Mouse (Mus musculus) embryo, embryonic 10 days (tissue): ENCODE data around the gene Klk1b22.
"Not testable (repeated sequence)": the region's sequence is repeated elsewhere in the genome, so short reads cannot be mapped to it uniquely, and the experiment has no call there.

Experiments
- DNase-seq: peaks from one replicate; pipeline ENCODE4 v3.0.0-alpha.2; 2015; ENCODE audit warnings: low spot score

Klk1b22 gene

GRCm38 (mm10) chr7:44112373-44112772 lies at the start of gene Klk1b22:
Gene Klk1b22 (plus strand): TSS chr7:44112673.
- DNase-seq, result no peak

DNA sequence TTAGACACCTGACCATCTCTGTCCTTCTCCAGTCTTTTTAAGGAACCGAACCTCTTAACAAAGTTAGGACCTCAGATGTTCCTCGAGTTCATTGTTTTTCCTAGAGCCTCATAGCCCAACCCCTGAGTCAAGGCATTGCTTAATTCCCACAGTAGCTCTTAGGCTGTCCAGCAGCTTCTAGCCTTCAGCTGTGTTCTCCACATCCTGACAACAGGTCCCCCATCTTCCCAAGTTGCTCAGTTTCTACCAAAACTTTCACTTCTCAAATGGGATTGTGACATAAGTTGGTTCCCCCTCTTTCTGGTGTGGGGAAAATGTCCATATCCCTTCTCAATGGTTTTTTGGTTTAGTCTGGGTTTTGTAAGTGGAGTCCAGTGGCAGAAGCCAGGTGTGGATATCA lies 40.4 kb upstream of the Klk1b22 start:
- DNase-seq, result no peak

DNA sequence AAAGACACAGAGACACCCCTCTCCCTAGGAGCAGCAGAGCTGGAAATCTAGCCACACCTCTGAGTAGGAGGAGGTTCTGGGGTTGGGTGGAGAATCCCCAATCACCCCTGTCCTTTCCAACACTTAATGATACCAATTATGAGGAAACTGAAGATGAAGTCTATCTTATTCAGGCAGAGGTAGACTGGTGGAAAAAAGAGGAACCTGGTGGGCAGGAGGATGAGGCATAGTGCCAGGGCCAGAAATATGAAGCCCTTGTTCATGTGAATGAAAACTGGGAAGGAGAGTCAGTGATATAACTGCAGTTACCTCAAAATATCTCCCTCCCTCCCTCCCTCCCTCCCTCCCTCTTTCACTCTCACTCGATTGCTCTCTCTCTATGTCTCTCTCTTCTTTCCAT lies 34.8 kb upstream of the Klk1b22 start:
- no peak for DNase-seq

DNA sequence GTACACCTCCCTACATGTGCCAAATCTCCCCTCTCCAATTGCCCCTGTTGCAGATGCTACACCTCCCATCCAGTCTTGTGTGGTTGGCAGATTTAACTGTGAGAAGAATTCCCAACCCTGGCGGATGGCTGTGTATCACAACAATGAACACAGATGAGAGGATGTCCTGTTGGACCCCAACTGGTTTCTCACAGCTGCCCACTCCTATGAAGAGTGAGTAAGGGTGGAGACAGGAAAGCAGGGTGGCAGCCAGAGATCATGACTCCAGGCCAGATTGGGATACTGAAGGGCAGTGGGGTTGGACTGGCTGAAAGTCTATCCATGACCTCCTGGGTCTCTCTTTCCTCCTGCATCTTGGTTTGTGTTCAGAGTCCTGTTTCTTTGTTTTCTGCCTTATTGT lies 16.4 kb upstream of the Klk1b22 start:
- no peak for DNase-seq

- not testable (repeated sequence) for DNase-seq
Observed at GRCm38 (mm10) chr7:44102028-44102427, 10.4 kb upstream of the Klk1b22 start, which contains the start of gene Klk1b21. Gene Klk1b21 (plus strand): TSS chr7:44102328.

- DNase-seq, result no peak
Observed at GRCm38 (mm10) chr7:44123445-44123844, 11.0 kb downstream of the Klk1b22 start.

DNA sequence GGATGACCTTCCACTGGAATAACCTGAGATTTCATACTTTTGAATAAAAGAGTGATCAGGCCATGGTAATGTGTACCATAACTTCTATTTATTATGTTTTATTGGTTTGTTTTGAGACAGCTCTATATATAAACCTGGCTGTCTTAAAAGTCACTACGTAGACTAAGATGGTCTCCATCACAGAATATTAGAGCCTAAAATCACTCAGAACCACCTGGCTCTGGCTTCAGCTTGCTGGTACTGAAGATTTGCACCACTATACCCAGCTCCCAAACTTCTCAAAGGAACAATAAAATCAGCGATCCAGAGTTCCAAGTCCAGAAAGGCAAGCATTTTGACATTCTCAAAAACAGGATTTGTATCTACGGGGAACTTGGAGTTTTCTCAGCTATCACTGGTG lies 24.0 kb downstream of the Klk1b22 start, which contains the start of gene Klk1b16:
Gene Klk1b16, plus strand, starts transcription at position 301 of the 400 bp plus-strand sequence.
- DNase-seq, result no peak
